Mouse (Mus musculus): ENCODE data around the gene Pou2f3. TPM values are rescaled to one million over a fixed set of nuclear protein-coding genes. Genes with fewer than 3 reads are reported as not detected.
"Not testable (repeated sequence)": the region's sequence is repeated elsewhere in the genome, so short reads cannot be mapped to it uniquely, and the experiment has no call there.

Gene Pou2f3
- polyA plus RNA-seq, 1 experiment from 2014 or later = not detected

GRCm38 (mm10) chr9:43155960-43156359, 54.2 kb downstream of the Pou2f3 start:
- Histone ChIP-seq H3K4me3 (ENCODE audit: inconsistent target) (no peak overlapping the region), H3K36me3 (ENCODE audit: inconsistent target) (no peaks in the 10 kb centered on the region), H3K27ac (no peak overlapping the region), H3K79me2 (ENCODE audit: inconsistent target) (no peaks in the 10 kb centered on the region)
- 20% methylated on average over 5 of the region's 6 CpGs for WGBS (ENCODE audit: missing documents)

- Histone ChIP-seq H3K4me3 (ENCODE audit: inconsistent target) (no peak overlapping the region), H3K27ac (no peak overlapping the region), H3K79me2 (ENCODE audit: inconsistent target) (no peaks in the 10 kb centered on the region), H3K36me3 (ENCODE audit: inconsistent target) (no peaks in the 10 kb centered on the region)
- 60% methylated on average over 6 of the region's 6 CpGs for WGBS (ENCODE audit: missing documents)
Observed at GRCm38 (mm10) chr9:43151779-43152178, 58.4 kb downstream of the Pou2f3 start.

DNA sequence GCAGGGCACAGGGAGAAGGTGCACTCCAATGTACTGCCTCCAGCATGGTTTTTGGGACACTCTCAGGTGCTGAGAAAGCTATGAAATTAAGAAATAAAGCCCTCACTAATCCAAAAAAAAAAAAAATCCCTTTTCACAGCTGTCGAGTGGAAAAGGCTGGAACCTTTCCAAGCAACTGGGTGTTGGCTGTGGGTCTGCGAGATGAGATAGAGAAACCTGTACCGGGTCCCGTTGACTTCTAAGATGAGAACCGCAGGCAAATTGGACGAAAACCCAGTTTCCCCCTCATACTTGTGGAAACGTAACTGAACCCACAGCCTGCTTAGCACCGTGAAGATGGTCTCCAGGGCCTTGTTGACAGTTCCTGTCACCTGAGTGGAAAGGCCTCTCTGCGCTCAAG, 59.2 kb downstream of the Pou2f3 start:
- 76% methylated on average over 9 of the region's 9 CpGs for WGBS (ENCODE audit: missing documents)

GRCm38 (mm10) chr9:43150075-43150474, 60.1 kb downstream of the Pou2f3 start:
- 35% methylated on average over 10 of the region's 10 CpGs for WGBS (ENCODE audit: missing documents)
- Histone ChIP-seq H3K79me2 (ENCODE audit: inconsistent target) (no peaks in the 10 kb centered on the region), H3K27ac (no peak overlapping the region), H3K36me3 (ENCODE audit: inconsistent target) (no peaks in the 10 kb centered on the region), H3K4me3 (ENCODE audit: inconsistent target) (no peak overlapping the region)

More for the DNA sequence above, 59.2 kb downstream of the Pou2f3 start:
- H3K27ac ChIP-seq = no peak overlapping the region
- no peaks in the 10 kb centered on the region for H3K79me2 ChIP-seq (ENCODE audit: inconsistent target)
- H3K4me3 ChIP-seq (ENCODE audit: inconsistent target) = no peak overlapping the region
- no peaks in the 10 kb centered on the region for H3K36me3 ChIP-seq (ENCODE audit: inconsistent target)

DNA sequence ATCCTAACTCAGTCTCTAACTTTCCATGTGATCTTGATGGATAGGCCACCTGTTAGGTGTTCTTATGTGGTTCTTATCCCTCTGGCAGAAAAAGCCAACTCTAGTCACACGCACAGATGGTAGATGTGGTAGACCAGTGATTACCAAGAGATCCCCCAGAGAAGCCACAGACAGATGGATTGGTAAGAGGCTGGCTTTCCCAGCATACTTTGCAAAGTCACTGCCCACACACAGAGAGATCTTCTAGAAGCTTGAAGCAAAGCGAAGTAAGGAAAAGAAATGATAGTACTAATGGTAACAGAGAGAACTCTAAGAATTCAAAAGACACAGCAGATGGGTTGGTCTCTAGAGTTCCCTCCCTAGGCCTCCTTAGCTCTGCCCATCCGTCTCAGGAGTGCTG, 60.7 kb downstream of the Pou2f3 start:
- Histone ChIP-seq H3K4me3 (ENCODE audit: inconsistent target) (no peak overlapping the region), H3K27ac (no peak overlapping the region), H3K36me3 (ENCODE audit: inconsistent target) (no peaks in the 10 kb centered on the region), H3K79me2 (ENCODE audit: inconsistent target) (no peaks in the 10 kb centered on the region)
- WGBS (ENCODE audit: missing documents) = 82% methylated on average over 3 of the region's 3 CpGs

- no peak overlapping the region for H3K4me3 ChIP-seq (ENCODE audit: inconsistent target)
- no peak overlapping the region for H3K27ac ChIP-seq
- no peaks in the 10 kb centered on the region for H3K79me2 ChIP-seq (ENCODE audit: inconsistent target)
- no peaks in the 10 kb centered on the region for H3K36me3 ChIP-seq (ENCODE audit: inconsistent target)
- 74% methylated on average over 4 of the region's 4 CpGs for WGBS (ENCODE audit: missing documents)
Observed at GRCm38 (mm10) chr9:43145196-43145595, 65.0 kb downstream of the Pou2f3 start.

DNA sequence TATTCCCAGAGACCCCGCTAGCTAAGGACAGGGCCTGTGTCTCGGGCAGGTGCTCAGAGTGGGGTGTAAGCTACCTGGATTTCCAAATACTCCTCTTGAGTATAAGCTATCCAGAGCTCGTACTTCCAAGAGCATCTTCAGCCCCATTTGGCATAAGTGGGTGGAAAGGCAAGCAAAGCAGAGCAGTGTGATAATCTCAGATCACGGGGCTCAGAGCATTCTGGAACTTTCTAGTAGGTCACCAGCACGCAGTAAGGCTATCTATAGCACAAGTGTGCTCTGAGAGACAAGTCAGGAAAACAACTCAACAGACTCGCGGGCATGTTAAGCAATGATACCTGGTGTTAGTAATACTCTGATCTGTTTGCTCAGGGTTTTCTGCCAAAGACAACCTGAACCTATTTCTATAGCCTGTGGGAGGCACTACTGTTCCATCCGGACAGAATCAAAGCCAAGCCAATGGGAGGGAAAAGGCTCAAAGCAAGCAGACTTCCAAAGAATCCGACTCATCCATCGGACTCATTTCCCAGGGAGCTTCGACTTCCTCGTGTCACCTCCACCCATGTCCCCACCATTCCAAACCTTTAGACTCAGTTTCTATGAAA, 65.9 kb downstream of the Pou2f3 start:
- H3K4me3 ChIP-seq (ENCODE audit: inconsistent target) = no peak overlapping the region
- H3K27ac ChIP-seq = no peak overlapping the region
- 82% methylated on average over 11 of the region's 12 CpGs for WGBS (ENCODE audit: missing documents)

GRCm38 (mm10) chr9:43141839-43142238, 68.3 kb downstream of the Pou2f3 start:
- H3K4me3 ChIP-seq (ENCODE audit: inconsistent target) = no peak overlapping the region
- H3K36me3 ChIP-seq (ENCODE audit: inconsistent target) = no peaks in the 10 kb centered on the region
- H3K79me2 ChIP-seq (ENCODE audit: inconsistent target) = no peaks in the 10 kb centered on the region
- 4% methylated on average over 4 of the region's 4 CpGs for WGBS (ENCODE audit: missing documents)
- H3K27ac ChIP-seq = no peak overlapping the region

More for the DNA sequence above, 65.9 kb downstream of the Pou2f3 start:
- H3K36me3 ChIP-seq (ENCODE audit: inconsistent target) = no peaks in the 10 kb centered on the region
- no peaks in the 10 kb centered on the region for H3K79me2 ChIP-seq (ENCODE audit: inconsistent target)

GRCm38 (mm10) chr9:43133525-43133924, 76.6 kb downstream of the Pou2f3 start:
- H3K27ac ChIP-seq = no peak overlapping the region
- WGBS (ENCODE audit: missing documents) = 62% methylated on average over 3 of the region's 3 CpGs

GRCm38 (mm10) chr9:43132380-43132779, 77.8 kb downstream of the Pou2f3 start:
- Histone ChIP-seq H3K27ac (no peak overlapping the region), H3K4me3 (ENCODE audit: inconsistent target) (no peak overlapping the region), H3K79me2 (ENCODE audit: inconsistent target) (no peaks in the 10 kb centered on the region), H3K36me3 (ENCODE audit: inconsistent target) (no peaks in the 10 kb centered on the region)
- 64% methylated on average over 4 of the region's 4 CpGs for WGBS (ENCODE audit: missing documents)

More at GRCm38 (mm10) chr9:43133525-43133924, 76.6 kb downstream of the Pou2f3 start:
- Histone ChIP-seq H3K79me2 (ENCODE audit: inconsistent target) (no peaks in the 10 kb centered on the region), H3K36me3 (ENCODE audit: inconsistent target) (no peaks in the 10 kb centered on the region), H3K4me3 (ENCODE audit: inconsistent target) (no peak overlapping the region)

GRCm38 (mm10) chr9:43131940-43132339, 78.2 kb downstream of the Pou2f3 start:
- WGBS (ENCODE audit: missing documents) = 64% methylated on average over 5 of the region's 5 CpGs
- H3K79me2 ChIP-seq (ENCODE audit: inconsistent target) = no peaks in the 10 kb centered on the region
- no peak overlapping the region for H3K4me3 ChIP-seq (ENCODE audit: inconsistent target)
- H3K36me3 ChIP-seq (ENCODE audit: inconsistent target) = no peaks in the 10 kb centered on the region
- no peak overlapping the region for H3K27ac ChIP-seq

GRCm38 (mm10) chr9:43130684-43131083, 79.5 kb downstream of the Pou2f3 start:
- 97% methylated on average over 2 of the region's 2 CpGs for WGBS (ENCODE audit: missing documents)
- Histone ChIP-seq H3K4me3 (ENCODE audit: inconsistent target) (no peak overlapping the region), H3K36me3 (ENCODE audit: inconsistent target) (no peaks in the 10 kb centered on the region), H3K79me2 (ENCODE audit: inconsistent target) (no peaks in the 10 kb centered on the region), H3K27ac (no peak overlapping the region)

- H3K79me2 ChIP-seq (ENCODE audit: inconsistent target) = no peaks in the 10 kb centered on the region
- no peak overlapping the region for H3K27ac ChIP-seq
- H3K4me3 ChIP-seq (ENCODE audit: inconsistent target) = no peak overlapping the region
- 85% methylated on average over 10 of the region's 10 CpGs for WGBS (ENCODE audit: missing documents)
- no peaks in the 10 kb centered on the region for H3K36me3 ChIP-seq (ENCODE audit: inconsistent target)
Observed at GRCm38 (mm10) chr9:43127101-43127787, 82.9 kb downstream of the Pou2f3 start.

DNA sequence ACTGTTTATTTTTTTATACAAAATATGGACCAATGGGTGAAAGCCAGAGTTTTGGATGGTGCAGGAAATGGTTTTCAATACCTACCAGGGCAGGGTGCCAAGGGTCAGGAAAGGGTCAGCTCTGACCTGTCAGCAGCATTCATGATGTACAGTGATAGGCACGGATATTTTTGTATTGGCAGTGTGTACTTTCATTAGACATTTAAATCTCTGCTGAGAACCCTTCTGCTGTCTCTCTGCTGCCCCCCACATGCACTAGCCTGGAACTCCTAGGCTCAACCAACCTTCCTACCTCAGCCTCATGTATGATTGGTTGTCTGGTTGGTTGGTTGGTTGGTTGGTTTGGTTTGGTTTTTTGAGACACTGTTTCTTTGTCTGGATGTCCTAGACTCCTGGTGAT, 87.8 kb downstream of the Pou2f3 start:
- Histone ChIP-seq H3K36me3 (ENCODE audit: inconsistent target) (no peaks in the 10 kb centered on the region), H3K27ac (no peak overlapping the region), H3K4me3 (ENCODE audit: inconsistent target) (no peak overlapping the region), H3K79me2 (ENCODE audit: inconsistent target) (no peaks in the 10 kb centered on the region)
- 27% methylated on average over 1 of the region's 1 CpGs for WGBS (ENCODE audit: missing documents)

- H3K79me2 ChIP-seq (ENCODE audit: inconsistent target); H3K36me3 ChIP-seq (ENCODE audit: inconsistent target); H3K4me3 ChIP-seq (ENCODE audit: inconsistent target); H3K27ac ChIP-seq: not testable (repeated sequence)
- 80% methylated on average over 1 of the region's 2 CpGs for WGBS (ENCODE audit: missing documents)
Observed at GRCm38 (mm10) chr9:43121948-43122347, 88.2 kb downstream of the Pou2f3 start.
